Mouse (Mus musculus): ENCODE data around the gene Foxp1. TPM values are rescaled to one million over a fixed set of nuclear protein-coding genes. Genes with fewer than 3 reads are reported as not detected.
A peak's percentile ranks its signal among the peaks of the same experiment; 100 is the strongest.

The Foxp1 gene
- total RNA-seq, 2 experiments from 2014 or later = 35.0 to 46.2 TPM

DNA sequence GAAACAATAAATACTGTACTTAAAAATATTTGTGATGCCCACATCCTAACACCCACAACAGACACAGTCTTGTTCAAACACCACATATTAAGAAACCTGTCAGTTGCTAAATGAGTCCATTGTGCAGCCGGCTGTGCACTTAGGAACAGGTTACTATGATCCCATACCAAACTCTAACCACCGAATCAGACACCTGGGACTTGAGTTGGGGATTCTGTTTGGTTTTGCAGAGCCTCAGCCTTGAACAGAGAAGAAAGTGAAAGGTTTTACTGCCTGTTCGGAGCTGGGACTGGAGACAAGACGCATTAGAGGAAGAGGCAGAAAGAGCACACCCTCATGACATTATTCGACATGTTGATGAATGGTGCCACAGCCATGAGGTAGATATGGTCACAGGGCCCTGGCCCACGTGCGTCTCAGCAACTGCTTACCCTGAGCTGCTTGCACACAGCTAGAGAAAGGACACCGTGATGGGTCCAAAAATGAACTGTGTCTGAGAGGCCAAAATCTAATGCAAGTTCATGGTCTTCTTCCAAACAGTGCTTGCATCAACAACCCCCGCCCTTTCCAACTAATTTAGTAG, 491.1 kb downstream of the Foxp1 start:
- ATAC-seq (replicated peaks; ENCODE audit: low FRiP score, low TSS enrichment, poor library complexity, severe bottlenecking) = no peak

GRCm38 (mm10) chr6:99030251-99030650, 492.3 kb downstream of the Foxp1 start:
- ATAC-seq (replicated peaks; ENCODE audit: low FRiP score, low TSS enrichment, poor library complexity, severe bottlenecking) = no peak

DNA sequence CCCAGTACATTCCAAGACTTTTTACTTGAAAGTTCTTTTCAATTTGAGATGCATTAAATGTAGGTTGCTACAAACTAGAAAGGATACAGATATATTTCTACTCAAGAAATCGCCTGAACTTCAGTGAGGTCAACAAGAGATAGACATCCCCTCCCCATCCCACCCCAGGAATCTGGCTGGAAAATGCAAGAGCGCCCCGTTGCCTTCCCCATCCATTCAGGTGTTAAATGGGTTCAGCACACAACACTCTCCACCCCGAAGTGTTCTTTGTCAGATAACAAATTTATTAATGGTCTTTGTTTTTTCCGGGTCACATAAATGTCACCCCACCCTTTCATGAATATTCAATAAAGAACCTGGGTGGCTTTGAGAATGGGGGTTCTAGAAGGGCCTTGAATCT, 493.1 kb downstream of the Foxp1 start:
- ATAC-seq (replicated peaks; ENCODE audit: low FRiP score, low TSS enrichment, poor library complexity, severe bottlenecking) = no peak

DNA sequence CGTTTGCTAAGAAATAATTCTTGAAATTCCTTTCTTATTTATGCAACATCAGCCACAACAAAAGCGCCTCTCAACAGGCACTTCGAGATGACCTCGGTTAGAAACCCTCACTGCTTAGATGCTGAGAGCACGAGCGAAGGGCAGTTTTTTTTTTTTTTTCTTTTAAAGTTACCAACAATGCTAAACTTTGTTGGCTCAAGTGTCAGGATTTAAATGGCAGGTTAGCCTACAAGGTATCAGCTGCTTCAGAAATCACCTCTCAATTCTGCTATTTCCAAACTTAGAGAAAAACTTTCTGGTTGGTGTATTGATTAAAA, 493.6 kb downstream of the Foxp1 start:
- no peak for ATAC-seq (replicated peaks; ENCODE audit: low FRiP score, low TSS enrichment, poor library complexity, severe bottlenecking)

DNA sequence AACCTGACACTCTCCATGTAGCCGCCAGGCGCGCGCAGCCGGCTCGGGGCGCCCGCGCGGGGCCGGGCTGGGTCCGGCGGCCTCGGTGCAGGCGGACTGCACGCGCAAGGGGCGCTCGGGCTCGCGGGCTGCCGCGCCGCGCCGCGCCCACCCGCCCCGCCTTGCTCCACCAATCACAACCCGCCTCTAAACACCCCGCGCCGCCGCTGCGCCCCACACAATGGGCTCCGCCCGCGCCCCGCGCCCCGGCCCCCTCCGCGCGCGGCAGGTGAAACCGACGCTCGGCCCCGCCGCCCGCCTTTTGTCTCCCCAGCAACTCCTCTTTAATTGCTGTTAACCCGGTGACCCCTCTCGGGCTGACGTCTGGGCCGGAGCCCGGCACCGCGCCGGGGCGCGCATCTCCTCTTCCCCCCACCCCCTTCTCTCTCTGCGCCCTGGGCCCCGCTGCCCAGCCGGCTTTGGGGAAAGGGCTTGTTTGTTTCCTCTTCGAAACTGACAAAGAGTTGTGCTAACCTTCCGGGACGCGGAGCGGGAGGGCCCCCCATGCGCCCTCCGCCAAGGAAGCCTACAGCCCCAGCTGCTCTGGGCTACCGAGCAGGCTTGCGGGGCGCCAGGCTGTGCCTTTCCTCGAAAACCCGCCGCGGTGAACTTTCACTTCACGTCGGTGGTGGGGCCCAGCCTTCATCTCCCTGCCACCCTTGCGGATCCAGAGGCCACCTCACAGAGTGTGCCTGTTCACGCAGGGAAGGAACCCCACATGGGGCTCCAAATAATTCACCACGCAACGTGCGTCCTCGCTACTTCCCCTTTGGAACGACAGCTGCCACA, 494.1 kb downstream of the Foxp1 start:
- ATAC-seq (replicated peaks; ENCODE audit: low FRiP score, low TSS enrichment, poor library complexity, severe bottlenecking) = peak; percentile 28; the same call in 1 of the 2 replicates

GRCm38 (mm10) chr6:99027542-99028160, 494.9 kb downstream of the Foxp1 start:
- ATAC-seq (replicated peaks; ENCODE audit: low FRiP score, low TSS enrichment, poor library complexity, severe bottlenecking) = no peak

DNA sequence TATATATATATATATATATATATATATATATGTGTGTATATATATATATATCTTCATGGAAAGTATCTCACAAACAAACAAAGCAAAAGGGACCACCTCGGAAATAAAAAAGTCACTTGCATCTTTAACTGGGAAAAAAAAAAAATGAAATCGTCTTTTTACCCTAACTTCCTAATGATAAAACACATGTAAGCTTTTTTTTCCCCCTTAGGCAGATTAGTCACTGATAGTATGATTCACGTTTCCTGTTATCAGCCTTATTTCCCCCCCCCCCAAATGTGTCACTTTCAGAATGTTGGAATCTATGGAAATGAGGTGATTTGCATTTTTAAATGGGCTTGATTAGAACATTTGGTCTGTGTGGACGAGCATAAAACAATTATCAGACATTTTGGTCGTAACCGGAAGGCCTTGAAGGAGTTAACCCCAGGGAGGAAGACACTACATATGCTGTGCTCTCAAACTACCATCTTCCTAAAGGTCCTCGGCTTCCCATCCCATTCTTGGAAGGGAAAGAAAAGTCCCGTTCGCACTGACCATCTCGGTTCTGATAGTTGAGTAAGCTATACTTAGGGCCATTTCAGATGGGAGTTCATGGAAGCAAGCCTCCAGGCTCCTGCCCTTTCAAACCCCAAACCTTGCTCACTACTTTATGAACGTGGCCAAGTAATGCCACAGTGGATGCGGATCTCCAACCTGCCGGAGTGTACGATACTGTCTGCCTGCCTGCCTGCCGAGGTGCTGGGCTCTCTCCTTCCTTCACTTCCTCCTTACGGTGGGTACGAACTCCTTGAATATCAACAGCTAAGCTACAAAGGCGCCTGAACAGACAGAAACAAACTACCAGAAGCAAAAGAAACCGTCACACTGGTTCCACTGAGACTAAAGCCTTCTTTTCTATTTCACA, 495.6 kb downstream of the Foxp1 start:
- ATAC-seq (replicated peaks; ENCODE audit: low FRiP score, low TSS enrichment, poor library complexity, severe bottlenecking) = peak; percentile 28; the same call in 1 of the 2 replicates

GRCm38 (mm10) chr6:99026040-99026439, 496.5 kb downstream of the Foxp1 start:
- ATAC-seq (replicated peaks; ENCODE audit: low FRiP score, low TSS enrichment, poor library complexity, severe bottlenecking) = no peak

DNA sequence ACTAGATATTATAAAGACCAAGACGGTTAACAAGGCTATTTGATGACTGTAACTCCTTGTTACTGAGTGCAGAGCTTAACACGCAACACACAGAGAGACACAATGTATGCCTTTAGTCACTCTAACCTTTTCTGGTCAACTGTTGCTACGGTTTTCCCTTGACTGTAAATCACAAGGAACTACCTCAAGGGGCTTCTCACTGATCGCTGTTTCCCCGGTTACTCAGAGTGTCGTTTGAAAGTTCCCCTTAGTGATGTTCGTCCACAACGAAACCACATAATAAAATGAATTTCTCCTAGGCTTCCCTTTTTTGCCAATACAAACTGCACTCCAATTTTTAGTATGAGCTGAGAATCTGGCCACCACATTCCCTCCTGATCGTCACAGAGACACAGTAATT, 497.9 kb downstream of the Foxp1 start:
- no peak for ATAC-seq (replicated peaks; ENCODE audit: low FRiP score, low TSS enrichment, poor library complexity, severe bottlenecking)

- ATAC-seq (replicated peaks; ENCODE audit: low FRiP score, low TSS enrichment, poor library complexity, severe bottlenecking) = no peak
These were observed 501.7 kb downstream of the Foxp1 start for GRCm38 (mm10) chr6:99020570-99021444.

GRCm38 (mm10) chr6:99019716-99020115, 502.8 kb downstream of the Foxp1 start:
- no peak for ATAC-seq (replicated peaks; ENCODE audit: low FRiP score, low TSS enrichment, poor library complexity, severe bottlenecking)

- ATAC-seq (replicated peaks; ENCODE audit: low FRiP score, low TSS enrichment, poor library complexity, severe bottlenecking) = no peak
These were observed 503.3 kb downstream of the Foxp1 start for GRCm38 (mm10) chr6:99019266-99019665.

- ATAC-seq (replicated peaks; ENCODE audit: low FRiP score, low TSS enrichment, poor library complexity, severe bottlenecking) = no peak
These were observed 508.5 kb downstream of the Foxp1 start for GRCm38 (mm10) chr6:99013866-99014502.

- peak; percentile 75 for ATAC-seq (replicated peaks; ENCODE audit: low FRiP score, low TSS enrichment, poor library complexity, severe bottlenecking)
These were observed 509.2 kb downstream of the Foxp1 start for GRCm38 (mm10) chr6:99013119-99013865.

DNA sequence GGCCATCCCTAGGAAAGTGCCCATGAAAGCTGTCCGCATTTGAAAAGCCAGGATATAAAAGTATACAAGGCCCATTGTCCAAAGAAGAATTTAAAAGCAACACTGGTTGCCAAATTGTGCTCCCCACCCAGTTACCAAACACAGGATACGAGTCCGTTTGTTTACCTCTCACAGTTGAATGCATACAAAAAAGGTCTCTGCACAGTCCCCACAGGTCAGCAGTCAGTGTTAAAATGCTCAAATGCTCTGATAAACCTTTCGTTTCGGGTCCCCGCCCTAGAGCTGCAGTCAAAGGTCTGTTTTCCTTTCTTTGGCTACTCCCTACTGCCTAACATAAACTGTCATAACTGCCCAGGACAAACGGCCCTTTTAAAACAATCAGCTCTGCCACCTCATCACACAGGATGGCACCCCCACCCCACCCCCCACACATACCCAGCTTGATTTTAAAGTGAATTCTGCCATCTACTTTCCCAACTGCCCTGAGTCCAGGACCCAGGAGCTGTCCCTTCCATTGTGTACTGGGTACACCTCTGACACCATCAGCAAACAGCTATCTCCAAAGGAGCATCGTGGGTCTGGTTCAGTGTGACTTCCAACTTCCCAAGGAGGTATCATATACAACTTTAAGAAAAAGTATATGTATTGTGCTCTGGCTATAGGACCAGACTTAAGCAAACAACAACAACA, 510.5 kb downstream of the Foxp1 start:
- ATAC-seq (replicated peaks; ENCODE audit: low FRiP score, low TSS enrichment, poor library complexity, severe bottlenecking) = 0 out of 2 replicates have a peak, but pooled peaks have one; percentile 28

DNA sequence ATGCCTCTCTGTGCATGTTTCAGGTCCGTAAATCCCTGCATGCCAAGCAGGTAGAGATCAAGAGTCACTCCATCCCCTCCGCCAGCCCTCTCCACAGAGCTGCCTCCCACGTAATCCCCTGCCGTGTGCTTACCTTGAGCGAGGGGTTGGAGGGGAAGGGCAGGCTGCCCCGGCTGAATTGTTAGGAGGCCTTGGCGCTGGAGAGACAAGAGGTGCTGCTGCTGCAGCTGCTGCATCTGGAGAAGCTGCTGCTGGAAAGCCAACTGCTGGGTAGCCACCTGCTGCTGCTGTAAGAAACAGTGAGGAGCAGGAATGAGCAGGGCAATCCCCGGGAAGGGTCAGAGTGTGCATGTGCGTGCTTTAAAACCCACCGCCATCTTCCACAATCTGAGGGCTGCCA, 512.8 kb downstream of the Foxp1 start:
- ATAC-seq (replicated peaks; ENCODE audit: low FRiP score, low TSS enrichment, poor library complexity, severe bottlenecking) = no peak

DNA sequence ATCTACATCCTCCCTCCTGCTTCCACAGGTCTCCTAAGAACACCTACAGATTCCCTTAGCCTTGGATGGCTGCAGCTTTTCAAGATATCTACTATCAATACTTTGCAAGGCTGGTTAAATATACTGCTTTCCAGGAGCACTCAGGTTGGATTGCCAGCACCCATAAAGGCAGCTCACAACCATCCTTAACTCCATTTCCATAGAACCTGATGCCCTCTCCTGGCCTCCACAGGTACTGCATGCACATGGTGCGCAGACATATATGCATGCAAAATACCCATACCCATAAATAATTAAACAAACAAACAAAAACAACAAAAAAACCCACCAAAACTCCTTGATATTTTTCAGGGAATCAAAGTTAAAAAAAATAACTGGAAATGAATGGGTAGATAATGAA, 514.0 kb downstream of the Foxp1 start:
- no peak for ATAC-seq (replicated peaks; ENCODE audit: low FRiP score, low TSS enrichment, poor library complexity, severe bottlenecking)
